Mouse (Mus musculus) hindlimb bud, embryonic 11.5 days (tissue): ENCODE results near the gene Rab3a.
A peak's percentile ranks its signal among the peaks of the same experiment; 100 is the strongest.

ENCODE experiments used
- DNase-seq: peaks from one replicate; pipeline ENCODE4 v3.0.0-alpha.2; 2012; ENCODE audit warnings: low read depth, low spot score; ENCODE audit errors: extremely low spot score

Gene Rab3a

DNA sequence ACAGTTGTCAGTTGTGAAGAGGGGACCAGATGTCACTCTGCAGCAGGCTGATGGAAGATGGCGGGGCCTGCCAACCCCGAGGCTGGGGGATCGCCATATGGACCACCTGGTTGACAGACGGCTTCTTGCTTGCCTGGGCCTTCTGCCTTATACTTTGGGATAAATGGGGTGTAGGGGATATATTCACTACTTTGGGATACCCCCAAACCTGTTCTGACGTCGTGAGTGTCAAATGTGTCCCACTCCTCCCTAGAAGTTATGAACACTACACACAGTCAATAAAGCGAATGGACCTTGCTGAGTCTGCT lies 3.8 kb downstream of the Rab3a start:
- no peak for DNase-seq

DNA sequence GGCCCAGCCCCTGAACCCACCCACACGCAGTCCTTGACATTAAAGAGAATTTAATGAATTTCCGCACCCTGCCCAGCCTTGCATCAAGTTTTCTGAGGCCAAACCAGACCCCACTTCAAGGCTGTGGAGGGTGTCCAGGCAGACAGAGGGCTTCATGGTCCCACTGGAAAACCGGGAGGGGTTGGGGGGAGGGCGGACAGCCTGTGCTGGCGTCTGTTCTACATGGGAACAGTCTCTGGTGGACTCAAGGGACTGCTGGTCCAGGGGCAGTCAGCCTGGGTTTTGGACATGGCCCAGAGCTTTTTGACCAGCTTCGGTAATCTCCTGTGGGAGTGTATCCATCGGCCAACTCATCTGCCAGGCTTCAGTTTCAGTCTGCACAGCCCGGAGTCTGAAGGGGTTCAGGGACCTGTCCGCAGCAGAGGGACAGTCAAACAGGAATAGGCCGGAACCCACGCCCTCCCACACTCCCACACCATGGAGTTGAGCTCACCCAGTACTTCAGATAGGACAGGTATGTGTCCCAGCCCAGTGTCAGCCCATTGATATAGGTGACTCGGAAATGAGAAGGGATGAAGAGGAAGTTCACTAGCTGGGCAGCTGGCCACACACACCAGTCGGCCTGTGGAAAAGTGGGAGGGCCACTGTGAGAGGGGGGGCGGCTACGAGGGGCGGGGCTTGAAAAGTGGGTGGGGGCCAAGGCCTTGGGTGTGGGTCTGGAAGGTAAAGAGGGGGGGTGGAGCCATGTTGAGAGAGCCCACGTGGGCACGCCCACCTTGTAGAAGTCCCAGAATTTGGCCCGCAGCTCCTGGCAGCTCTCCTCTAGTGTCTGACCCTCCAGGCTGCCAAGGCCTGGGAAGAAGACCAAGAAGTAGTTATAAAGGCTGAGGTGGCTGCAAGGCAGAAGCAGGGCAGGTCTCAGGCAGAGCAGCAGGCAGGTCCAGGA lies 4.4 kb downstream of the Rab3a start:
- DNase-seq, result no peak

DNA sequence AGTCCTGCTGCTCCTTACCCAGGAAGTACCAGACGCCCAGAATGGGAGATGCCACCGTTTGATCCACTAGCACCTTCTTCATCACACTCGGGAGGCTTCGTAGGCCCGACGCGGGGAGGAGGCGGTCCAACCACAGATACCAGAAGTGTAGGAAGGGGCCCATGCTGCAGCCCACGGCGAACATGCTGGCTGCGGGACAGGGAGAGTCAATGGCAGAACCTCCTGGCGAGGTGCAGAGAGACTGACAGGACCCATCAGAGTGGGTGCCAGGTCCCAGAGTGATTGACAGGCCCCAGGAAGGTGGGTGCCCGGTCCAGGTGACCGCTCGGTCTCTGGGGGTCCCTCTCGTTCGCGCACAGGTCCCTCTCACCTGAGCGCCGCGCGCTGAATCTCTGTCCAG lies 5.9 kb downstream of the Rab3a start:
- DNase-seq, result no peak

DNA sequence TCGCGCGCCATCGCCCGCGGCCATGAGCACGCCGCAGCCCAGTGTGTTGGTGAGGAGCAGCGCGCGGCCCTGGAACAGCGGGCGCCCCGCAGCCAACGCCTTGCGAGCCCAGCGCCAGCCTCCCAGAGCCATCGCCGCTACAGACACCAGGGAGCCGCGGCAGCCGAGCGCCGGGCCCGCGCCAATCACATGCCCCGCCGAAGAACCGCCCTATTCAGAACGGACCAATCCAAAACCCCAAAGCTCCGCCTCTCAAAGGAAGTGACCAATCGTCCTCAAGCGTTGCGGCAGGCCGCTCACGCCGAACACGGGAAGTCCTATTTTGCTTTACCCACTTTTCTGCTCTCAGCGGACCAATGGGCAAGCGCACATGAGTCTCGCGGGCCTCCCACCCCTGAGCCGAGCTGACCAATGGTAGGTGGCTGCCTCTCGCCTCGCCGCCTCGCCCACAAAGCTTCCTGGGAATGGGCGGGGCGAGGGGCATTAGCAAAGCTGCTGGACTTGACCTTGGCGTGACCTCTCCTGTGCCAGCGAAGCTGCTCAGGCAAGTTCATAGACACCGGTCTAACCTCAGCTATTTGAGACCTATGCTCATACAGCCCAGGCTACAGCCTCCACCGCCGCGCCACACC lies 6.4 kb downstream of the Rab3a start, which contains the start of gene Mpv17l2:
Mpv17l2 (minus strand) TSS at position 172 of the 632 bp plus-strand sequence.
- peak; percentile 98 for DNase-seq

DNA sequence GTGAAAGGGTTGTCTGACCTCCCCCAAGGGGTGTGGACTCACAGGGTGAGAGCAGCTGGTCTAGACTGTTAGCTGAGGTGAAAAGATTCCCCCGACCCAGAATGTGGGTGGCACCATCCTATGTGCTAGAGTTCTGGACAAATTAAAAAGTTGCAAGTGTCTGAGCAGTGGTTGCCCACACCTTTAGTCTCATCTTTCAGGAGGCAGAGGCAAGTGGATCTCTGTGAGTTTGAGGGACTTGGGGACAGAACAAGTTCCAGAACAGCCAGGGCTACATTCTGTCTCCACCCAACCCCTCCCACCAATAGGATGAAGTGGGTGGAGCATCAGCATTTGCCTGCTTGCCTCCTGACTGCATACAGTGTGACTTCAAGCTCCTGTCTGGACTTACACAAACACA lies 7.6 kb downstream of the Rab3a start:
- DNase-seq, result no peak

DNA sequence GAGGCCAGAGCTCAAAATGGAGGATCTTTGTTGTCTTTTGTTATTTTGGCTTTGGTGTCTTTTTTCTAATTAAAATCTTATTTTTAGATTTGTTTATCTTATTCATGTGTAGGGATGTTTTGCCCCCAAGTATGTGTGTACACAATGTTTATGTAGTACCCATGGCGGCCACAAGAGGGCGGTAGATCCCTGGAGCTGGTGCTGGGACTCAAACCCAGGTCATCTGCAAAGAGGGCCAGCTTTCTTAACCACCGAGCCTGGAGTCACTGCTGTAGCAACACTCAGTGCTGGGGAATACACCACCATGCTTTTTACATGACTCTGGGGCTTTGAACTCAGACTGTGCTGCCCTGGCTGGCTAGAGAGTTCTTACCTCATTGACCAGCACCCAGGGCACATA lies 8.9 kb downstream of the Rab3a start:
- no peak for DNase-seq

DNA sequence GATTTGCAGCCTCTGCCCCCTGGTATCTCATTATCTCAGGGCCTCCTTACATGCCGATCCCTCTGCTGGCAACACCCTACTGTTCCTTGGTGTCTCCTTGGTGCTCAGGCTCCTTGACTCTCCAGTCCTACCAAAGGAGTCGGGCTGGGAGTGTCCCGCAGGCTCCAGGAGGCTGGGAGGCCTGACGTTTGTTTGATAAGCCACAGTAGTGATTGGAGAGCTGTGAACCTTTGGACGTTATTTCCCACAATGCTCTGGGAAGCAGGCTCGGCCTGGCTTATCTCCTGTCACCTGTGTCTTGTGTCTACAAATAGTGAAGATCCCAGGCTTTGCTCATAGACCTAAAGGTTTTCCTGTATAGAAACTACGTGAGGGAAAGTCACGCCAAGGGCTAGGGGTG lies 9.5 kb downstream of the Rab3a start:
- DNase-seq, result no peak

DNA sequence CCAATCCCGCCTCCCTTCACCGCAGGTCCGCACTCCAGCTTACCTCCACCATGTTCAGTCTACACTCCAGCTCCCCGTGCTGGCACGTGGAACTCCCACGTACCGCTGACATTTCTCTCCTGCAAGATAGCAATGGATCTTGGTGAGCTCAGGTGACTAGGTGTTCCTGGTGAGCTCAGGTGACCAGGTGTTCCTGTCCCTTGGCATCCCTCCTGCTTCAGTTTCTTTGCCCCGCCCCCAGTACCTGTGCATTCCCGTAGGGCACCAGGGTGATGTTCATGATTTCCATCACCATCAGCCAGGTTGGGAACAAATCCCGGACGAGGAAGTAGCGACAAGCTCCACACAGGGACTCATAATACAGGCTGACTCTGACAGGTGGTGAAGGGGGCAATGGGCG lies 10.2 kb downstream of the Rab3a start:
- no peak for DNase-seq

DNA sequence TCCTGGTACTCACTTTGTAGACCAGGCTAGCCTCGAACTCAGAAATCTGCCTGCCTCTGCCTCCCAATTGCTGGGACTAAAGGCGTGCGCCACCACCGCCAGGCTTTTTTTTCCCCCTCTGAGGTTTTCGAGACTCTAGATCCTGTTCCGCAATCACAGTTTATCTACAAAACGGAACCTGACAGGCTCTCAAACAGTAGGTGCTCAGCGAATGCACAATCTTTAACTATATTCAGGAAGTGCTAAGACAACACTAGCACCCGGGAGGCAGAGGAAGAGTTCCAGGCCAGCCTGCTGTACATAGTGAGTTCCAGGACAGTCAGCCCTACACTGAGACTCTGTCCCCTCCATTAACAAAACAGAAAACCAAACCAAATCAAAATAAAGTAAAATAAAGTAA lies 10.8 kb downstream of the Rab3a start:
- DNase-seq, result no peak

DNA sequence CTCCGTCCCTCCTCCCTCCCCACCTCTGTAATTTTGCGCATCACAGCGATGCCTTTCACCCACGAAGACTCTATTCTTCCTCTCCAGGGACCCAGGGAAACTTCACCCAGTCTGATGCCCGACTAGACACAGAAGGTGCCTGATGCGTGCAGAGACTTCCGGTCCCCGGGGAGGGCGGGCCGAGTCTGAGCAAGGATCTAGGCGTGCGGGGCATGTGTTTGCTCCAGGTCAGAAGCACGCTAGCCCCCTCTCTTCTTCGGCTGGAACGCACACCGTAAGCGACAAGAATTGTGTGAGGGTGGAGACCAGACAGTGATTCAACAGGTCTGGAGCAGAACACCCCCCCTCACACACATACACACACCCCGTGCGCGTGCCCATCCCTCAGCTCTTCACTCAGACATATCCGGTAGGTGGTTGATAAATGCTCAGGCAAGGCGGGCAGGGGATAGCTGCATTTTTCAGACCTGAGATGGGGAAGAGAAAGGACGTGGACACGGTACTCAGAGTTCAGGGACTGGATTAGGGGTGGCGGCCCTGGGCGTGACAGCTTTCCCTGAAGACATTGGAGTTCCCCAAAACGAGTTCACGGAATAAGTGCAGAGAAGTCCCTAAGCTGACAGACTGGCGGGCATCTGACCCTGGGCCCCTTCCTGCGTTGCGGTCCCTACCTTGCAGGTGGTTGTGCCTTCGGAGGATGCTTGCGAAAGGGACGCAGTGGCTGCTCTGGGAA lies 11.5 kb downstream of the Rab3a start:
- no peak for DNase-seq

DNA sequence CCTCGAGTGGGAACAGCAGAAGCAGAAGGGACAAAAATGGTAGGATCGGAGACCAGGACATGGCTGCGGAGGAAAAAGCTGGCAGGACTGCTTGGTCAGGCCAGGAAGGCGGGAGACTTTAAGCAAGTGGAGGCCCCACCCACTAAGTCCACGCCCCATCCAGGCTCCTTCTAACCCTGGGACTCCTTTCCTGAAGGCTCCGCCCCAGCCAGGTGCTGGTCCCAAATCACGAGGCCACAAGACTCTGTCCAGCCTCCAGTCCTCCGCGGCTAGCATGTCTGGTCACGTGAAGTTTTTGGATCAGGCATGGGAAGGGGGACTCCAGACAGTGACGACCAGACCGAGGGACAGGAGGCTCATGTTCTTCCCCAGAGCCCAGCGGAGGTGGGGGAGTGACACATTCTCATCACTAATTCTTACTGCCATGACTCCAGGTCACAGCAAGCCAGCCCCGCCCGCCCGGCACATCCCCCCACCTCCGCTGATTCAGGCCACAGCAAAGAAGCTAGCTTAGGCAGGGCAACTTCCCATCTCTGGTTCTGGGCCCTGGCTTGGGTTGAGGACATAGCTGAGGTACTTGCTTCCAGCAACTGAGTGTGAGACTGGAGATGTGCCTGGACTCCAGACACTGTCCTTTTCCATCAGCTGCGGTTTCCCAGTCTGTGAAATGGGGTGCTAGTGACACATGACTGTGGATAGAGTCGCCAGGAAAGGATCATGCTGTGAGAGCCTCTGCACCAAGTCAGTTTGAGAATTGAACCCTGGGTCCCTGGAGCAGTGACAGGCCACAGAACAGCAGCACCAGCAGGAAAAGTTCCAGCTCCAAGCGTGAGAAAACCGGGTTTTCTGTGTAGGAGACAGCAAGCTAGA lies 12.3 kb downstream of the Rab3a start:
- no peak for DNase-seq

DNA sequence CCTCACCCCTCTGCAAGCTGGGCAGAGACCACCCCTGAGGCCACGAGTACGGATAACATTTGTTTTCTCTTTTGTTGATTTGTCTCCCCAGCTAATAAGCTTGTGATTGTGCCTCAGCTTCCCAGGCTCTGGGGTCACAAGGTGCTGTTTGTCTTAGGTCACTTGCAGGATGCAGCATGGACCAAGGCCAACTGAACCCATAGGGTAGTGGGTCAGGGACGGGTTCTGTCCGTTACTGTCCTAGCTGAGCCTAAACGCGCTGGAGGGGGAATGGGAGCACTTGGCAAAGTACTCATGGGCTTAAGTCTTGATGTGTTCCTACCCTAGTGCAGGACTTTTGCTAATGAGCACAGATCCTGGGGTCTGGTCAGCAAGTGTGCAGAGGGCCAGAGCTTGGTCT lies 13.0 kb downstream of the Rab3a start:
- no peak for DNase-seq

DNA sequence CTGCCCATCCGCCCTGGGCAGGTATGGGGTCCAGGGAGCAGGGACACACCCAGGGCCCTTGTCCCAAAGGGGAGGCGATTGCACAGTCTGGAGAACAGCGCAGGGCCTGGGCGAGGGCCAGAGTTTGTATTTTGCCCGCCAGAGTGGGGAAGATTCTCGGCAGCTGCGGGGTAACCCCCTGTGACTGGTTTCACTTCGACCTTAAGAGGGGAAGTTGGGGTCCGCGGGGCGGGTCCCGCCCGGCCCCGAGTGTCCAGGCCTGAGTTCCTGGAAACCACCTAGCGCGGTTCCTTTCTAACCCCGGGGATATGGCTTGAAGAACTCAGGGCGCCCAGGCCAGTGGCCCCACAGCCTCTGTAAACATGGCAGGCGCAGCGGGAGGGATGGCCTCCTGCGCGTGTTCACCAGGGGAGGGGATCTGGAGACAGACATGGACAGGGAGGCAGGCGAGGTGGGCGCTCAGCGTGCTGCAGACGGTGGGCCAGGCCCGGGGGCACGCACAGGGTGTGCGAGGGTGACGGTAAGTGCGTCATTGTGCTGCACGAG lies 13.8 kb downstream of the Rab3a start:
- no peak for DNase-seq

DNA sequence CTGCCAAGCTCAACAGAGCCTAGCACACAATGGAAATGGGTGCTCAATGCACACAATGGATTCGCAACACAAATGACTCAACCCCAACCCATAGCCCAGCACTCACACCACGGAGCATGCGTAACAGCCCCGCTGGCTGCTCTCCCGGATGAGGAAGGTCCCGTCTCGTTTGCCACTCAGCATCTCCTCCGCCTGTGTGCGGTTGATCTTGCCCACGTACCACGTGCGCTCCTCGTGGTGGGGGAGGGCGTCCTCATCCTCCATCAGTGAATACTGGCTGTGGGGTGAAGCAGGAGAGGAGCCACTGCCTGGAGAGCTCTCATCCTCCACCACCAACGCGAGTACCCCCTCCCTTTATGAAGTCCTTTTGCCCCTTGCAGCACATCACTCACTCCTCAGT lies 14.5 kb downstream of the Rab3a start:
- no peak for DNase-seq

DNA sequence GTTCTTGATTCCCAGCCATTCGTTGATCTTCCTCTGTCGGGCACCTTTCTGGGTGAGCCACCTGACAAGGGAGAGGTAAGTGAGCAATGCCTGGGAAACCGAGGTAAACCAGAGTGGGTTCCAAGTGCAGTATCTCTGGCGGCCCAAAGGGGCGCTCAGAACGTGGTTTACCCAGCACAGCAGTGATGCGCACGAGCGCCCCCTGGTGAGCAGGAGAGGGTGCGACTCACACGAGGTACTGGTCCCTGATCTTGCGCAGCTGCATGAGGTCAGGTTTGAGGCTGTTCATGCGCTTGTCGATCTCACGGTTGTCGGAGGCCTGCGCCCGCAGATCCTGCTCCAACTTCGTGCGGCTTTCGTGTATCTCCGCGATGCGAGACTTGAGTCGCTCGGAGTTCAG lies 14.9 kb downstream of the Rab3a start:
- peak; percentile 97 for DNase-seq

DNA sequence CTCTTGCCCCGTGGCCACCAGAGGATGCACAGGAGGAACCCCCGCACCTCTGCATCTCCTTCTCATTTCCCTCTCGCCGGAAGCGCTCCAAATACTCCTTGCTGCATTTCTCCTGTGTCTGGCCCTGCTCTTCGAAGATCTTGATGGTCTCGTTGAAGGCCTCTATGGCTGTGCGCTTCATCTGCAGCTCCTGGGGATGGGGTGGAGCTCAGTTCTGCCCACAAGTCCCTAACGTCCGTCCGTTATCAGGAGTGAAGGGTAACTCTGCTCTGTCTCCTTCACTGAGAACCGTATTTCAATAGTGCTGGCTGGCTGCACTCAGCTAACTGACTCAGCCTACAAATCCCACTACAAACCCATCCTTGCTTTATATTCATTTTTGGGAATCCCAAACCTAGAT lies 15.4 kb downstream of the Rab3a start:
- DNase-seq, result no peak

DNA sequence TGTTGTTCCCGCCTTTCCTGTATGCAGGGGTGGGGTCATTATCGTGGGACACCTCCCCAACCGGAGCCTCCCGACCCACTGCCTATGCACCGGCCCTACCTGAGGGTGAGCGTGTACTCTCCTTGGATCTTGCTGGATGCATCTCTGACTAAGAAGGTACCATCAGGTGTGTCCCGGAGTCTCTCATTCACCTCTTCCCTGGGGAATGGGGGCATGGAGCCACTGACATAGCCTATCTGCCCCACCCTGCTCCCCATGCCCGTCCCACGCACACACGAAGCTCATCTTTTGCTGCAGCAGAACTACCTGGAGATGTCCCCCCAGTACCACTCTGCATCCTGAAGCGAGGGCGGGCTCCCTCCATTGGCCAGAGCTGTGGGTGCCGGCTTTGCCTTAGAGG lies 16.3 kb downstream of the Rab3a start:
- no peak for DNase-seq

DNA sequence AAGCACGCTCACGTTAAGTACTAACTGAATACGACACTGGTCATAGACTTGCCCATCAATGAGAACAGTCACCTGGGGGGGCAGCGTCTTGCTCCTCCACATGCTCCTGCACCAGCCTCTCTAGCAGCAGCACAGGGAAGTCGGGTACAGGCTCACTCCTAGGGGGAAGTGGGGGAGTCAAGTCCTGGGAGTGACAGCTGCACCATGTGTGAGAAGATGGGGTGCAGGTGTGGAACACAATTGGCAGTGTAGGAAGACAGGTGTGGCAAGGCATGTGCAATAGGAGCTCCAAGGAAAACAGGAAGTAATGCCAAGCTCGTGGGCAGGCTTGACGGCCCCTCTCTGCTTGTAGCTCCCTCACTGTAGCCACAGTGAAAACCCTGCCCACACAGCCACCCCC lies 16.7 kb downstream of the Rab3a start:
- DNase-seq, result no peak

DNA sequence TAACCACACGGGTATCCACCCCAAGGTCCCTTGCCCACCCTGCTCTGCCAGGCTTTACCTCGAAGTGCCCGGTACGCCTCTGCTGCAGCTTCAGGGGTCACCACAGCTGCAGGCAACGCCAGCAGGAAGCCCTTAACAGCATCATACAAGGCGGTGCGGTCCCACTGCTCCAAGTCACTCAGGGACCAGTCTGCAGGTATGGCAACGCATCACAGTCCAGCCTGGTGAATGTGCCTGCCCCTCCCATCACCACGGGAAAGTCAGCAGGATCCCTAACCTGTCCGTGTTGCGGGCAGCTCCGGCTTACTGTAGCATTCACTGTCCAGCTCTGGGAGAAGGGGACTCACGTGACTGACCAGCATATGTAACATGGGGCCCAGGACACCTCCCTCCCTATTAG lies 17.6 kb downstream of the Rab3a start:
- DNase-seq, result no peak

DNA sequence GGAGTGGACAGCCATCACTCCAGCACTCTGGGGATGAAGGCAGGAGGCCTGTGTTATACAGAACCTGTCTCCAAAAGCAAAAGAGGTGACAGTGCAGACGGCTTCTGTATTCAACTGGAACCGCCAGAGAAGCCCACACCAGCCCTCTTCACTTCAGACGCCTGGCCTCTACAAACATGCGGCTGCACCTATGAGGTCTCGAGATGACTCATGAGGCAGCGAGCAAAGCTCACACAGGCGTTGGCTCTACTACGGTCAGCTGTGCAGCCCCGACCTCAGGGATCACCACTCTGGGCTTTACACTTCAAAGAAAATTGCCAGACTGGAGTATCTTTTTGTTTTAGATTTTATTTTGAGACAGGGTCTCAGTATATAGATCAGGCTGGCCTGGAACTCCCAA lies 18.4 kb downstream of the Rab3a start:
- no peak for DNase-seq

DNA sequence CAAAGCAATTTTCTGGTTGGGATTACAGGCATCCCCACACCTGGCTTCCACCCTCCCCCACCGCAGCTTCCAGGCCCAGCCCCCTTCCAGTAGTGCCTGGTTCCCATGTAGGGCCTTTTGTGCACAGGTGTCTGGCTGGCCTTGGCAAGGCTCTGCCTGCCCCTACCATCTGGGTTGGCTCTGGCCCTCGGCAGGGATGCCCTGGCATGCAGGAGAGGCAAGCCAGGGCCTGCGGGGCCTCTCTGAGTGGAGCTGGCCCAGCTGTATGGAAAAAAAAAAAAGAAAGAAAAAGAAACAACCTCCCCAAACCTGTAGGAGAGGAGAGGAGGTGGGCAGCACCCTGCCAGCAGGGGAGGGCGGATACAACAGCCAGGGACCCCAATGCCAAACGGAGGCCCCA lies 18.9 kb downstream of the Rab3a start:
- DNase-seq, result no peak
